Mouse (Mus musculus) liver, adult 2 months (tissue): ENCODE measurements around the gene Evl. TPM values are rescaled to one million over a fixed set of nuclear protein-coding genes. Genes with fewer than 3 reads are reported as not detected.
"Not testable (repeated sequence)": the region's sequence is repeated elsewhere in the genome, so short reads cannot be mapped to it uniquely, and the experiment has no call there.

ENCODE experiments used
- DNase-seq: peaks from one replicate; pipeline ENCODE4 v3.0.0-alpha.2; 2011; ENCODE audit warnings: low read depth, low spot score; ENCODE audit errors: extremely low read depth
- H3K27ac ChIP-seq: fragments of 200-500 bp; replicated peaks from 2 replicates; pipeline ENCODE4 v1.5.1; 2012; ENCODE audit warnings: low read depth, mild to moderate bottlenecking, control low read depth, inconsistent platforms, low read length; ENCODE audit not compliant: insufficient read depth
- H3K27me3 ChIP-seq: fragments of 200-500 bp; 2 replicates; pipeline ENCODE4 v1.6.1; 2012; ENCODE audit warnings: mild to moderate bottlenecking, moderate library complexity, low read length, inconsistent platforms; ENCODE audit not compliant: control insufficient read depth, insufficient read depth
- H3K36me3 ChIP-seq: fragments of 200-500 bp; 2 replicates; pipeline ENCODE4 v1.6.1; 2012; ENCODE audit warnings: low read length, inconsistent platforms; ENCODE audit not compliant: control insufficient read depth, insufficient read depth
- H3K4me1 ChIP-seq: fragments of 200-500 bp; 2 replicates; pipeline ENCODE4 v1.6.1; 2011; ENCODE audit warnings: low read length; ENCODE audit not compliant: control insufficient read depth, insufficient read depth
- H3K4me3 ChIP-seq: fragments of 200-500 bp; 2 replicates; pipeline ENCODE4 v1.5.1; 2011; ENCODE audit warnings: low read depth, mild to moderate bottlenecking, control low read depth, low read length, moderate library complexity; ENCODE audit not compliant: insufficient read depth
- H3K79me2 ChIP-seq: fragments of 200-500 bp; 2 replicates; pipeline ENCODE4 v1.6.1; 2012; ENCODE audit warnings: inconsistent platforms, mild to moderate bottlenecking, low read length, moderate library complexity; ENCODE audit not compliant: control insufficient read depth, insufficient read depth
- H3K9ac ChIP-seq: fragments of 200-500 bp; 2 replicates; pipeline ENCODE4 v1.6.1; 2012; ENCODE audit warnings: low read depth, mild to moderate bottlenecking, control low read depth, inconsistent platforms, low read length
- CTCF ChIP-seq: fragments of 200-500 bp; IDR thresholded peaks from 2 replicates; pipeline ENCODE4 v1.5.1; 2011; ENCODE audit warnings: low read depth, low read length, control low read depth
- POLR2A ChIP-seq: fragments of 200-500 bp; IDR thresholded peaks from 2 replicates; pipeline ENCODE4 v1.6.1; 2011; ENCODE audit warnings: low read length, control low read depth; ENCODE audit not compliant: insufficient read depth; ENCODE audit errors: extremely low read depth
- WGBS: fragments of 180-500 bp; shearing (Covaris S2); methylation state at CpG from one replicate; pipeline ENCODE4 v1.1.7; 2018; 5-methylcytosine and 5-hydroxymethylcytosine counted together
- polyA plus RNA-seq: library from polyadenylated mRNA; depleted of rRNA; stranded (reverse); fragments of >200 nt; gene quantifications from 2 replicates; pipeline ENCODE4 v1.2.3, GENCODE M21; 2012
- total RNA-seq: library from RNA; depleted of rRNA; stranded (reverse); fragments of >200 nt; gene quantifications from 2 replicates; pipeline ENCODE4 v1.2.3, GENCODE M21; 2014

Gene Evl
- total and polyA plus RNA-seq, 2 experiments: 5.3 to 6.9 TPM

DNA sequence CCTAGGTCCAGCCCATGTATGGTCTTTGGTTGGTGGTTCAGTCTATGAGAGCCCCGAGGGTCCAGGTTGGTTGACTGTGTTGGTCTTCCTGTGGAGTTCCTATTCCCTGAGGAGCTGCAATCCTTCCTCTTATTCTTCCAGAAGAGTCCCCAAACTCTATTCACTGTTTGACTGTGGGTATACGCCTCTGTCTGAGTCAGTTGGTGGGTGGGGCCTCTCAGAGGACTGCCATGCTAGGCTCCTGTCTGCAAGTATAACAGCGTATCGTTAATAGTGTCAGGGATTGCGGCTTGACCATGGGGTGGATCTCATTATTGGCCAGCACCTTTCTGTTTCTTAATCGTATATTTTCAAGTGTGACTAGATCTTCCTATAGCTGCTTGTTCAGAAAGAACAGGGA lies 154.9 kb downstream of the Evl start:
- Histone ChIP-seq H3K79me2 (no peaks in the 10 kb centered on the region), H3K36me3 (no peaks in the 10 kb centered on the region), H3K4me1 (peaks cover 9% of the 10 kb centered on the region), H3K27ac (0 out of 2 replicates have a peak overlapping the region, but pooled peaks have one; percentile 84), H3K27me3 (no peaks in the 10 kb centered on the region), H3K4me3 (no peak overlapping the region), H3K9ac (no peak overlapping the region)
- 93% methylated on average over 6 of the region's 6 CpGs for WGBS
- no peak for DNase-seq
- TF ChIP-seq POLR2A (no peak), CTCF (no peak)

DNA sequence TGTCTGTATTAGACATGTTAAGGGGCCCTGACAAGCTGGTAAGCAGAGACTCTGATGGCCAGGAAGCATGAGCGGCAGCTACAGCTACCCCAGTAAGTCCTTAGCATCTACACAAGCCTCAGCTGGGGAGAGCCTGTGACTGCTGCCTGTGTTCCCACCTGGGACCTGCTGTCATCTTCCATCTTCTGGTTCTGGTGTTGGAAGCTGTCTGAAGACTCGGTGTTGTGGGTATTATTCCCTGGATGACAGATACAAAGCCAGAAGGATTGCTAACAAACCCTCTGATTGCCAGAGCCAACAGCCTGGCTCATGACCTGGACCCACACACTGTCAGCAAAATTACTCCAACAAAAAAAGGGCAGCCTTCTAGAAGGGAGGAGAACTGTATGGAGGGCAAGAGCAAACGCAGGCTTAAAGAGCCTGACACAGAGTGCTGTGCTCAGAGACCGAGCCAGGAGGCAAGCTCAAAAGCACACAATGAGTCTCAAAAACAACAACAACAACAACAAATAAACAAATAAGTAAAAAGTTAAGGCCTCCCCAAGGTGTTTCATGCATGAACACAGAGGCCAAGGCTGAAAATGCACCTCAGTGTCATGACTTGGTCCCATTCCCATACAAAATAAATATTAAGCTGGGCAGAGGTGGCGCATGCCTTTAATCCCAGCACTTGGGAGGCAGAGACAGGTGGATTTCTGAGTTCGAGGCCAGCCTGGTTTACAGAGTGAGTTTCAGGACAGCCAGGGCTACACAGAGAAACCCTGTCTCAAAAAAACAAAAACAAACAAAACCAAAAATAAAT lies 155.6 kb downstream of the Evl start:
- Histone ChIP-seq H3K27me3 (no peaks in the 10 kb centered on the region), H3K27ac (peak overlapping the region; percentile 84), H3K4me1 (peaks cover 9% of the 10 kb centered on the region), H3K4me3 (no peak overlapping the region), H3K9ac (no peak overlapping the region), H3K79me2 (no peaks in the 10 kb centered on the region), H3K36me3 (no peaks in the 10 kb centered on the region)
- DNase-seq: peak; percentile 77
- TF ChIP-seq POLR2A: no peak
- no peak for TF ChIP-seq CTCF
- 35% methylated on average over 6 of the region's 6 CpGs for WGBS

DNA sequence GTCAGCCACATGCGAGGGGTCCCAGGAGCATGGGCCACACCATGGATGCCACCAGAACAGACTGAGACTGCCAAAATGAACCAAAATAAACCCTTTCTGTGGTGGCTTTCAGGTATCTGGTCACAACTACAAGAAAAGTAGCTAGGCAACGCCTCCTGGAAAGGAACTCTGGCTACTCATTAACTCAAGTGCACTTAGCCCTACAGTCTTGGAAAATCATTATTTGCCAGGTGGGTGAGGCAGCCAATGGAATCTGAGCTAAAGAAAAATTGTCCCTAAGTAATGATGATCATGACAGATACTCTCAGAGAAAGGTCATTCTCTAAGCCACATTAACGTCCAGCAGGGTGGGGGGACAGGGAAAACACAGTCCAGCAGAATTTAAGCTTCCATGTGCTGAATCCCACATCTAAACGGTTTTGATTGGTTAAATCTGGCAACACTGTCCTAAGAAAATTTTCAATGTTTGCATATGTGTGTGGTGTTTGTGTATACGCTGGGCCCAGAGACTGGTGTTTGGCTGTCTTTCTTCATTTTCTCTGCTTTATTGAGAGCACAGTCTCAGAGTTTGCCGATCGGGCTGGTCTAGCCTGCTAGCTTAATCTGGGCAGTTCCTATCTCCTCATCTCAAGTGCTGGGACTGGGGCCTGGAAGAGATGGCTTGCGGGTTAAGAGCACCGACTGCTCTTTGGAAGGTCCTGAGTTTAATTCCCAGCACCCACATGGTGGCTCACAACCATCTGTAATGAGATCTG lies 156.5 kb downstream of the Evl start:
- Histone ChIP-seq H3K36me3 (no peaks in the 10 kb centered on the region), H3K79me2 (no peaks in the 10 kb centered on the region), H3K4me1 (peaks cover 9% of the 10 kb centered on the region), H3K27me3 (no peaks in the 10 kb centered on the region), H3K9ac (peak overlapping the region; percentile 22; the same call in 1 of the 2 replicates), H3K27ac (peak overlapping the region; percentile 84), H3K4me3 (no peak overlapping the region)
- peak; percentile 97 for DNase-seq
- TF ChIP-seq POLR2A: no peak
- no peak for TF ChIP-seq CTCF
- WGBS: 33% methylated on average over 9 of the region's 9 CpGs

DNA sequence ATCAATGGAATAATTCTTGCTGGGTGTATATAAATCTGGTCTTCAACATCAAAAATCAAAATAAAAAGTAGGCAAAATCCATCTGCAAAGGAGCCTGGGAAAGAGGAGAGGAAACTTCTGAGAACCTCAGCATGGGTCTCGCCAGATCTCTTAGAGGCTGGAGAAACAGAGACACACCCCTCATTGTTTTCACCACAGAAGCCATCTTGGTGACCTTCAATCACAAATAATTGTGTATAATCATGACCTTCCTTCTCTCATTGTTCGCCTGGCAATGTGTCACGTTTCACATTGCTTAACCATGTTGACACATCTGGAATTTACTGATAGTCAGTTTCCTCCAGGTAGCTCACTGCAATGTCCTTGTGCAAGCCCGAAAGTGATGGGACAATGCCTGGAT lies 158.0 kb downstream of the Evl start:
- DNase-seq: peak; percentile 37

DNA sequence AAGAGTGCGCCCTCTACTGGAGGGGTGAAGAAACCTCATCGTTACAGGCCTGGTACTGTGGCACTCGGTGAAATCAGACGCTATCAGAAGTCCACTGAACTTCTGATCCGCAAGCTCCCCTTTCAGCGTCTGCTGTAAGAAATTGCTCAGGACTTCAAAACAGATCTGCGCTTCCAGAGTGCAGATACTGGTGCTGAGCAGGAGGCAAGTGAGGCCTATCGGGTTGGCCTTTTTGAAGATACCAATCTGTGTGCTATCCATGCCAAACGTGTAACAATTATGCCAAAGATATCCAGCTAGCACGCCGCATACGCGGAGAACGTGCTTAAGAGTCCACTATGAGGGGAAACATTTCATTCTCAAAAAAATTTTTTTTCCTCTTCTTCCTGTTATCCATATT lies 159.5 kb downstream of the Evl start:
- not testable (repeated sequence) for H3K9ac ChIP-seq, H3K4me3 ChIP-seq, H3K4me1 ChIP-seq, DNase-seq, H3K36me3 ChIP-seq, H3K27me3 ChIP-seq, H3K79me2 ChIP-seq, H3K27ac ChIP-seq
- 96% methylated on average over 14 of the region's 14 CpGs for WGBS

More for the DNA sequence above, 158.0 kb downstream of the Evl start:
- WGBS: 33% methylated on average over 4 of the region's 4 CpGs
- Histone ChIP-seq H3K27me3 (no peaks in the 10 kb centered on the region), H3K36me3 (no peaks in the 10 kb centered on the region), H3K4me1 (peaks cover 9% of the 10 kb centered on the region), H3K4me3 (no peak overlapping the region), H3K9ac (no peak overlapping the region), H3K79me2 (no peaks in the 10 kb centered on the region), H3K27ac (no peak overlapping the region)
- TF ChIP-seq CTCF (no peak), POLR2A (no peak)

DNA sequence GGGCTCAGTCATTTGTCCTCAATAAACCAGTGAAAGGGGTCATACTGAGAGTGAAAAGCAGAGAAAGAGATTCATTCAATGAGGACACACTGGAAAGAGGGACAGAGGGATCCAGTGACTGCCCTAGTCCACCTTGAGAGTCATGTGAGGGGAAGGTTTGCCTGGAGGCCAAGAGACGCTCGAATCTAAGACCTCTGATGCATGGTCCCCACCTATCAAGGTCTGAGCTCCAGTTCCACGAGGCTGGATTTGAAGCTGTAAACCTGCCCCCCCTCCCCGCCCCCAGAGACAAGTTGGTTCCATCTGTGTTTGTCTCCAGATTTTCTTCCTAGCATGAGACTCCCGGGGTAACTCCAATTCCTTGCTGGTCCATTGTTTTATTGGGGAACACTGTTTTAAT lies 161.3 kb downstream of the Evl start:
- TF ChIP-seq CTCF (no peak), POLR2A (no peak)
- Histone ChIP-seq H3K79me2 (no peaks in the 10 kb centered on the region), H3K4me1 (peaks cover 2% of the 10 kb centered on the region; the same call in 1 of the 2 replicates), H3K27me3 (no peaks in the 10 kb centered on the region), H3K36me3 (no peaks in the 10 kb centered on the region), H3K27ac (no peak overlapping the region), H3K9ac (no peak overlapping the region), H3K4me3 (no peak overlapping the region)
- WGBS: 90% methylated on average over 5 of the region's 5 CpGs
- DNase-seq: no peak
